Mouse (Mus musculus) myocyte (in vitro differentiated cells): Measurements from ENCODE around the gene Cavin3. TPM values are rescaled to one million over a fixed set of nuclear protein-coding genes. Genes with fewer than 3 reads are reported as not detected.

Experiments
- H3K27me3 ChIP-seq: one replicate; pipeline ENCODE4 v1.6.1; 2011; ENCODE audit not compliant: control insufficient read depth, insufficient read depth, insufficient read length
- H3K36me3 ChIP-seq: one replicate; pipeline ENCODE4 v1.6.1; 2011; ENCODE audit not compliant: control insufficient read depth, insufficient read depth
- H3K4me2 ChIP-seq: one replicate; pipeline ENCODE4 v1.6.1; 2011; ENCODE audit warnings: low read depth, control low read depth
- H3K4me3 ChIP-seq: one replicate; pipeline ENCODE4 v1.5.1; 2011; ENCODE audit warnings: mild to moderate bottlenecking, control low read depth, moderate library complexity
- H3K79me2 ChIP-seq: one replicate; pipeline ENCODE4 v1.6.1; 2011; ENCODE audit not compliant: control insufficient read depth, insufficient read depth
- H3ac ChIP-seq: one replicate; pipeline ENCODE4 v1.6.1; 2011; ENCODE audit not compliant: control insufficient read depth, insufficient read length
- CEBPB ChIP-seq: IDR thresholded peaks from 2 replicates; pipeline ENCODE4 v1.6.1; 2011; ENCODE audit warnings: mild to moderate bottlenecking, moderate library complexity; ENCODE audit not compliant: poor library complexity, insufficient read depth, severe bottlenecking
- E2F4 ChIP-seq: IDR thresholded peaks from one replicate; pipeline ENCODE4 v1.6.1; 2011; ENCODE audit warnings: mild to moderate bottlenecking, control low read depth, moderate library complexity; ENCODE audit not compliant: insufficient read depth
- MAX ChIP-seq: IDR thresholded peaks from one replicate; pipeline ENCODE4 v1.6.1; 2011; ENCODE audit warnings: low read depth, mild to moderate bottlenecking, control low read depth
- MYOD1 ChIP-seq, 3 experiments: IDR thresholded peaks; one replicate each; pipeline ENCODE4 v1.6.1; 2011; ENCODE audit warnings: control low read depth in 2 of 3, low read depth in 2 of 3, mild to moderate bottlenecking in 2 of 3, moderate library complexity in 1 of 3; ENCODE audit not compliant: insufficient read length in 2 of 3, control insufficient read depth in 1 of 3
- MYOG ChIP-seq, 3 experiments: IDR thresholded peaks; one replicate each; pipeline ENCODE4 v1.6.1; 2011; ENCODE audit warnings: control low read depth in 2 of 3, low read depth in 2 of 3, mild to moderate bottlenecking in 2 of 3; ENCODE audit not compliant: insufficient read length in 2 of 3, control insufficient read depth in 1 of 3, insufficient read depth in 1 of 3
- POLR2A ChIP-seq: IDR thresholded peaks from one replicate; pipeline ENCODE4 v1.6.1; 2011; ENCODE audit warnings: low read depth, mild to moderate bottlenecking, control low read depth, moderate library complexity; ENCODE audit not compliant: insufficient read length
- POLR2AphosphoS2 ChIP-seq: IDR thresholded peaks from one replicate; pipeline ENCODE4 v1.6.1; 2011; ENCODE audit warnings: low read depth, control low read depth; ENCODE audit not compliant: insufficient read length
- REST ChIP-seq: IDR thresholded peaks from one replicate; pipeline ENCODE4 v1.6.1; 2011; ENCODE audit warnings: mild to moderate bottlenecking, control low read depth, moderate library complexity; ENCODE audit not compliant: insufficient read depth, insufficient read length
- SRF ChIP-seq: IDR thresholded peaks from one replicate; pipeline ENCODE4 v1.6.1; 2011; ENCODE audit warnings: low read depth; ENCODE audit not compliant: control insufficient read depth, insufficient read length
- TCF12 ChIP-seq: IDR thresholded peaks from one replicate; pipeline ENCODE4 v1.6.1; 2011; ENCODE audit warnings: mild to moderate bottlenecking, control low read depth; ENCODE audit not compliant: poor library complexity, insufficient read depth, severe bottlenecking
- TCF3 ChIP-seq: IDR thresholded peaks from one replicate; pipeline ENCODE4 v1.6.1; 2011; ENCODE audit warnings: low read depth, control low read depth; ENCODE audit not compliant: insufficient read length
- USF1 ChIP-seq: IDR thresholded peaks from one replicate; pipeline ENCODE4 v1.6.1; 2011; ENCODE audit warnings: low read depth, mild to moderate bottlenecking, control low read depth, moderate library complexity
- polyA plus RNA-seq: library from polyadenylated mRNA; unstranded; fragments of >200 nt; fragmentation: generic; extraction: Trizol; gene quantifications from one replicate; pipeline ENCODE4 v1.2.1, GENCODE M21; 2012; ENCODE audit warnings: missing spikeins

Cavin3 gene
- polyA plus RNA-seq, 1 experiment = 88.4 TPM

DNA sequence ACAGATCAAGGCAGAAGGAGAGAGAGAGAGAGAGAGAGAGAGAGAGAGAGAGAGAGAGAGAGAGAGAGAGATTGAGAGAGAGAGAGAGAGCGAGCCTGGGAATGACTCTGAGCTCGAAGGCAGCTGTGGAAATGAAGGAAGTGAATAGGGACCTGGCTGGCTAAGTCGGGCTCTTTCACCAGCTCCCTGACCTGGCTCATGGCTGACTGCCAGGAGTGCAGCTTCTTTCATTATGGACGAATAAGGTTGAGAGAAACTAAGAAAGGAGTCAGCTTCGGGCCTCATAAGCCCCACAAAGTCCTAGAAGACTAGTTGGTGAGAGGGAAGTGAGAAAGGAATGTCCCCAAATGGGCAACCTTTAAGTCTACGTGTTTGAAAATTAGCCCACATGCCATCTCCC is 38.1 kb upstream of the Cavin3 start:
- no peak for TF ChIP-seq MAX
- peaks cover 4% of the 10 kb centered on the region for H3K27me3 ChIP-seq

DNA sequence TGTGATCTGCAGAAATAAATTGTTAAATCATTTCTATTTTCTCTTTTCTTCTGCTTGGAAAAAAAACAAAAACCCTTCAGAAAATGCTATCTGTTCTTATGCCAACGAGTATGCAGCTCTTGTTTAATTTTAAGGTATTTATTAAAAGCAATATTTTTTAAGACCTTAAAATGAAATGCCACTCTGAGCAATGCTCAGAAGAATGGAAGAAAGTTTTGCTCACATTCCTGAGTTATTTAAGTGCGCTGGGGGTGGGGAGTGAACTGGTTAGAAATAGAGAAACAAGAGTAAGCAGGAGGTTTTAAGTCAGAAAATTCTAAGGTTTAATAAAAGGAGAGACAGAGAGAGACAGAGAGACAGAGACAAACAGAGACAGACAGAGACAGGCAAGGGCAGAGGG is 37.7 kb upstream of the Cavin3 start:
- no peaks in the 10 kb centered on the region for H3K79me2 ChIP-seq

More for the DNA sequence above, 38.1 kb upstream of the Cavin3 start:
- Histone ChIP-seq H3ac (no peak overlapping the region), H3K36me3 (no peaks in the 10 kb centered on the region), H3K79me2 (no peaks in the 10 kb centered on the region), H3K4me3 (no peak overlapping the region), H3K4me2 (no peak overlapping the region)

DNA sequence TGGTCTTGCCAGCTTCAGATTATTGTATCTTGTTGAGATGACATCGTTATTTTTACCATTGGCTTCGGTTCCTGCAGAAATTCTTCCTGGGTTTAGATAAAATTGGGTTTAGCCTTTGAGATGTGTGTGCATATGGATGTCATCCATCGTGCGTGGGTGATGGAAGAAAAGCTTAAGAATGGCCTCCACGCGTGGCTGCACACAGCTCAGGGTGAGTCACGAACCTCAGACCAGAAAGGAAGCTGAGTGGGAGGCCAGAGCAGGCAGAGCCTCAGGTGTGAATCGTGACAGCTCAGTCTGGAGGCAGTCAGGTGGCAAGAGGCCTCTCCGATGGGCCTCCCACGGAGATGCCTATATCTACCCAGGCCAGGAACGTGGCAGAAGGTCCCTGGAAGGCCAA is 37.2 kb upstream of the Cavin3 start:
- H3K79me2 ChIP-seq = no peaks in the 10 kb centered on the region
- no peak overlapping the region for H3ac ChIP-seq
- TF ChIP-seq MAX (no peak), MYOG (IDR thresholded peaks at IDR 0.05; ENCODE audit: control insufficient read depth in 1 of 3, insufficient read depth in 1 of 3, insufficient read length in 2 of 3, low read depth in 2 of 3) (no peak), POLR2AphosphoS2 (no peak), E2F4 (no peak), TCF3 (no peak), USF1 (no peak), MYOD1 (IDR thresholded peaks at IDR 0.05; ENCODE audit: control insufficient read depth in 1 of 3, insufficient read length in 2 of 3, low read depth in 2 of 3) (no peak), CEBPB (no peak), POLR2A (no peak), SRF (no peak), REST (no peak), TCF12 (no peak)
- no peak overlapping the region for H3K4me2 ChIP-seq
- peaks cover 4% of the 10 kb centered on the region for H3K27me3 ChIP-seq
- no peak overlapping the region for H3K4me3 ChIP-seq
- H3K36me3 ChIP-seq = no peaks in the 10 kb centered on the region

More for the DNA sequence above, 37.7 kb upstream of the Cavin3 start:
- H3K4me3 ChIP-seq = no peak overlapping the region
- no peak overlapping the region for H3K4me2 ChIP-seq
- H3K36me3 ChIP-seq = no peaks in the 10 kb centered on the region
- no peak overlapping the region for H3ac ChIP-seq
- peaks cover 4% of the 10 kb centered on the region for H3K27me3 ChIP-seq
- TF ChIP-seq CEBPB (no peak), E2F4 (no peak), MYOD1 (IDR thresholded peaks at IDR 0.05; ENCODE audit: control insufficient read depth in 1 of 3, insufficient read length in 2 of 3, low read depth in 2 of 3) (no peak), MAX (no peak), USF1 (no peak), POLR2AphosphoS2 (no peak), POLR2A (no peak), TCF3 (no peak), TCF12 (no peak), MYOG (IDR thresholded peaks at IDR 0.05; ENCODE audit: control insufficient read depth in 1 of 3, insufficient read depth in 1 of 3, insufficient read length in 2 of 3, low read depth in 2 of 3) (no peak), REST (no peak), SRF (no peak)

DNA sequence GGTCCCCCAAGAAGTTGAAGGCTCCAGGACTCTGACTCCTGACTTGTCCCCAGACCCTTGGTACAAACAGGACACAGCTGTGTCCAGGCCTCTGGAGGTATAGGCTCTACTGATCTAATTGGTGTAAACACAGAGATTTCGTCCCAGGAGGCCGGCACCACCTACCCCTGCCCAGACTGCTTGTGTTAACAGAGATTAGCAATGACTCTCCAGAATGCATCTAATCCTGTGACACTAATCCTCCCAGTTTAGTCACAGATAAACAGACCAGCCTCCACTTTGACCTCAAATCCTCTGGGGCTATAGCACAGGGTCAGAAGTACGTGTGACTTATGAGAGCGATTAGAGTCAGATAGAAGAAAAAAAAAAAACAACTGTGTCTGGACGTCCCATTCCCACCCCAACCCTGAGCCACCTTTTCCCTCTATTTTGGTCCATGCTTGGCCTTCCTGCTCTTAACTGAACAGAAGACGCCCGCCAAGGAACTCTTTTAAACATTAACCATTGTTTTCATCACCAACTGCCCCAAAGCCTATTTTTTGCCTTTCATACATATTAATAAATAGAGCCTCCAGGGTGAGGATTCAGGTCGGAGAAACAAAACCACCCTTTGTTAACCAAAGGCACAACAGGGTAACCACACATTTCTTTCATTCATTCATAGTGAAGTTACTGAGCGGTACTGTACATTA is 34.7 kb upstream of the Cavin3 start:
- H3K36me3 ChIP-seq = no peaks in the 10 kb centered on the region
- H3ac ChIP-seq = no peak overlapping the region
- no peaks in the 10 kb centered on the region for H3K79me2 ChIP-seq
- TF ChIP-seq POLR2AphosphoS2 = no peak
- TF ChIP-seq TCF12 = no peak
- TF ChIP-seq E2F4 = no peak
- TF ChIP-seq SRF = no peak
- TF ChIP-seq USF1 = no peak
- no peak for TF ChIP-seq TCF3
- no peak for TF ChIP-seq MYOG (IDR thresholded peaks at IDR 0.05; ENCODE audit: control insufficient read depth in 1 of 3, insufficient read depth in 1 of 3, insufficient read length in 2 of 3, low read depth in 2 of 3)
- TF ChIP-seq CEBPB = no peak
- no peak for TF ChIP-seq MAX
- TF ChIP-seq MYOD1 (IDR thresholded peaks at IDR 0.05; ENCODE audit: control insufficient read depth in 1 of 3, insufficient read length in 2 of 3, low read depth in 2 of 3) = no peak
- TF ChIP-seq POLR2A = no peak
- TF ChIP-seq REST = no peak
- no peak overlapping the region for H3K4me2 ChIP-seq
- H3K4me3 ChIP-seq = no peak overlapping the region
- H3K27me3 ChIP-seq = peaks cover 4% of the 10 kb centered on the region

DNA sequence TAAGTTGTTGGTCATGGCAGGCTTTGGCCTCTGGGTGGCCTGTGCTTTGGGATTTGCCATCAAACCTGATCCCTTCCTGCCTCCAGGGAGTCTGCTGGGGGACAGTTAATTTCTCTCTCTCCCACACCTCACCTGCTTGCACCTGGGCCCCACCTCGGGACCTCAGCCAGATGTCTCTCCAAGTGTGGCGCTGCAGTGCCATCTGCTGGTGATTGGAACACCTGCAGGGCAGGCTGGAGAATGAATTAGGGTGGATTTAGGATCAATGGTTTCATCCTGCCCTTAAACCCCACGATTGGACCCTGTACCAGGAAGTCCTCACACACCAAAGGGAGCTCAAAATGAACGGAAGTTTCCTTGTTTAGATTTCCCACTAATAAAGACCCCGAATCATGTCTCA is 33.1 kb upstream of the Cavin3 start:
- Histone ChIP-seq H3K4me3 (no peak overlapping the region), H3K4me2 (no peak overlapping the region), H3ac (no peak overlapping the region), H3K36me3 (no peaks in the 10 kb centered on the region), H3K79me2 (no peaks in the 10 kb centered on the region), H3K27me3 (peaks cover 4% of the 10 kb centered on the region)
- no peak for TF ChIP-seq MYOD1 (IDR thresholded peaks at IDR 0.05; ENCODE audit: control insufficient read depth in 1 of 3, insufficient read length in 2 of 3, low read depth in 2 of 3)
- no peak for TF ChIP-seq SRF
- no peak for TF ChIP-seq POLR2AphosphoS2
- TF ChIP-seq TCF12 = no peak
- no peak for TF ChIP-seq MAX
- TF ChIP-seq POLR2A = no peak
- TF ChIP-seq REST = no peak
- no peak for TF ChIP-seq USF1
- no peak for TF ChIP-seq TCF3
- no peak for TF ChIP-seq MYOG (IDR thresholded peaks at IDR 0.05; ENCODE audit: control insufficient read depth in 1 of 3, insufficient read depth in 1 of 3, insufficient read length in 2 of 3, low read depth in 2 of 3)
- no peak for TF ChIP-seq CEBPB
- TF ChIP-seq E2F4 = no peak
